Mouse (Mus musculus) megakaryocyte-erythroid progenitor cell, adult 5-6 weeks (primary cell): ENCODE measurements around the gene Aph1a. TPM values are rescaled to one million over a fixed set of nuclear protein-coding genes. Genes with fewer than 3 reads are reported as not detected.
A peak's percentile ranks its signal among the peaks of the same experiment; 100 is the strongest.
"Not testable (repeated sequence)": the region's sequence is repeated elsewhere in the genome, so short reads cannot be mapped to it uniquely, and the experiment has no call there.

Experiments used
- ATAC-seq: replicated peaks from 2 replicates; pipeline ENCODE4 v1.8.0; 2016; ENCODE audit warnings: mild to moderate bottlenecking, inconsistent platforms; ENCODE audit not compliant: severe bottlenecking, poor library complexity, low FRiP score, low TSS enrichment
- total RNA-seq, 2 experiments: library from RNA; stranded (forward) in 1 of 2; stranded (reverse) in 1 of 2; fragments of 200-1000, 215-1000 nt in 1 of 2; fragments of >200 nt in 1 of 2; fragmentation: Nextera tagmentation in 1 of 2; gene quantifications; 2 replicates each; pipeline ENCODE4 v1.2.3; 2014 to 2017

Aph1a gene
- 35.7 and 42.8 TPM in 2 replicates for total RNA-seq (2014; fragmentation: Nextera tagmentation)
- total RNA-seq (2017) = 16.2 and 21.1 TPM in 2 replicates

GRCm38 (mm10) chr3:95893606-95894316 is at the start of gene Aph1a:
TSS of gene Aph1a (plus strand) at chr3:95893969.
- ATAC-seq = peak; percentile 99

DNA sequence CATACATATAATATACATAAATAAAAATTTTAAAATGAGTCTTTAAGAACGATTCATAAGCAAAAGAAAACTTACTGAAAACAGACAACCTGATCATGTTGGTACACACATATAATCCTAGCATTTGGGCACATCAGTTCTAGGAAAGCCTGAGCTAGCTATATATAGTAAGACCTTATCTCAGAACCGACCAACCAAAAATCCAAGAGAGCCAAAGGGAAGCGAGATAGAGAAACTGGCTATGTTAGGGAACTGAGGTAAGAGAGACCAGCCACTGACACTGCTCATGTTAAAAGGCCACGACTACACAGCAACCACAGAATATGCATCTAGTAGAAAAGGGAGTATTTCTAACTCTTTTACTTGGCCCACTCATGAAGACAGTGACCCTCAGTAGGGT is 43.2 kb upstream of the Aph1a start:
- no peak for ATAC-seq

DNA sequence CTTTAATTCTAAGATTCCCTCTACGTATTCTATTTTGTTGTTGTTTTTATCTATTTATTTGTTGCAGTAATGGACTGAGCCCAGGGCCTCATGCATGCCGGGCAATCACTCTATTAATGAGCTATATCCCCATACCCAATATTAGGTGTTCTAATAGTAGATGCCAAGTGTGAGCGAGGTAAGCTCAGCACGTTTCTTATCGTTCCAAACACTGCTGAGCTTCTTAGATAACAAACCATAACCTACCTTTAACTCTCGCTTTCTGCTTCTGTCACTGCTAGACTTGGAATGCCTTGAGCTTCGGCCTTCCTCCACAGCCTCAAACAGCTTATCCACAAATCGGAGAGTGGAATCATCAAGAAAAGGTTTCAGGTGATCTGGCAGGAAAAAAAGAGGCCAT is 42.5 kb upstream of the Aph1a start:
- no peak for ATAC-seq

GRCm38 (mm10) chr3:95855502-95856089 is 38.2 kb upstream of the Aph1a start, which contains the start of gene Prpf3:
TSS of gene Prpf3 (minus strand) at chr3:95855885.
- peak; percentile 96 for ATAC-seq

DNA sequence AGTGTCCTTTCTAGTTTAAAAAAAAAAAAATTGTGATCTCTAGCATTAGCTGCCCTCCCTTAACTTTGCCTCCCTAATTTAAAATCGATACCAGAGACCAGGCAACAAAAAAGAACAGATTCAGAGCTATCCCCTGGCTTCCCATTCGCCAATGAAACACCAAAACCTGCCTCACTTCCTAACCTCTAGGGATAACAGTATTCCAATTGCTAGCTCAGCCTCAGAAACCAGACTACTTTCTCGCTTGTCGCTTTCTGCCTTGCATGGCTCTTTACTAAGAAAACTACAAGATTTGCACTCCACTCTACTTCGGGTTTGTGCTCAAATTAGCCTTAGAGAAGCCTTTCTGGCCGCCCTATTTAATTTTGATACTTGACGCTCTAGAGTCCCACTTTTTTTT is 37.7 kb upstream of the Aph1a start:
- 0 out of 2 replicates have a peak, but pooled peaks have one; percentile 15 for ATAC-seq

GRCm38 (mm10) chr3:95857050-95857449 is 36.7 kb upstream of the Aph1a start:
- not testable (repeated sequence) for ATAC-seq

- not testable (repeated sequence) for ATAC-seq
These were observed 35.5 kb upstream of the Aph1a start for GRCm38 (mm10) chr3:95858278-95858677.

DNA sequence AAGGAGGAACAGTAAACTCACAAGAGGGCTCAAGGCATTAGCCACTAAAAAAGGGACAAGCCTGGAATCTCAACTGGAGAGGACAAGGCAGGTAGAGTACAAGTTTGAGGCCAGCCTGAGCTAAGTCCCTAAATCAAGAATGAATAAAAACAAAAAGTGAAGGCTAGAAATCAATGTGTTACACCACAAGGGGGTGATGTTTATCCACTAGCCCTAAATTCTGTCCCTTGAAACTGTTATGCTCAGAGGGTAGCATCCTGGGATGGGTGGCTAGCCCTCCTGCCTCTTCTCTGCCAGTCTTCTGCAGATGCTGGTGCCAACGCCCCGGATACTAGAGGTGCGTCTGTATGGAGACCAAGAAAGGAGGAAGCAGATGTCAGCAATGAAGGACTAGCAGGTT is 33.4 kb upstream of the Aph1a start:
- no peak for ATAC-seq

DNA sequence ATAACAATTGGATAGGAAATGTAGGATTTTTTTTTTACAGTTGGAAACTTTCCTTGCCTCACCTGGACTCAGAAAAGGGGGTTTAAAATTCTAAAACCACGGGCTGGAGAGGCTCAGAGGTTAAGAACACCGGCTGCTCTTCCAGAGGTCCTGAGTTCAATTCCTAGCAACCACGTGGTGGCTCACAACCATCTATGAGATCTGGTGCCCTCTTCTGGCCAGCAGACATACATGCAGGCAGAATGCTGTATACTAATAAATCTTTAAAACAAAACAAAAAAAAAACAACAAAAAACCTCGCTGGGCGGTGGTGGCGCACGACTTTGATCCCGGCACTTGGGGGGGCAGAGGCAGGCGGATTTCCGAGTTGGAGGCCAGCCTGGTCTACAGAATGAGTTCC is 32.6 kb upstream of the Aph1a start:
- no peak for ATAC-seq

DNA sequence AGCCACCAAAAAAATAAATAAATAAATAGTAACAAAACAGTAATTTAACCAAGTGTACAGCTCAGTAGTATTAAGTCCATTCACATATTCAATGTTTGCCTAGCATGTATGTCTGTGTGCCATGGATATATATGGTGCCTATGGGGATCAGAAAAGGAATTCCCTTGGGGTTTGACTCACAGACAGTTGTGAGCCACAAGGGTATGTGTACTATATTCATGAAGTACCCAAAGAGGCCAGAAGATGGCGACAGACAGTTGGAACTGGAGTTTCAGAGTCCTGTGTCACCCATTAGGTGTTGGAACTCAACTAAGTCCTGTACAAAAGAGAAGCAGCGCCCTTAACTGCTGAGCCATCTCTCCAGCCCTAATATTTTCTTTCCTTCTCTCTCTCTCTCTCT is 32.0 kb upstream of the Aph1a start:
- peak; percentile 86 for ATAC-seq

GRCm38 (mm10) chr3:95863578-95863977 is 30.2 kb upstream of the Aph1a start:
- ATAC-seq = no peak

DNA sequence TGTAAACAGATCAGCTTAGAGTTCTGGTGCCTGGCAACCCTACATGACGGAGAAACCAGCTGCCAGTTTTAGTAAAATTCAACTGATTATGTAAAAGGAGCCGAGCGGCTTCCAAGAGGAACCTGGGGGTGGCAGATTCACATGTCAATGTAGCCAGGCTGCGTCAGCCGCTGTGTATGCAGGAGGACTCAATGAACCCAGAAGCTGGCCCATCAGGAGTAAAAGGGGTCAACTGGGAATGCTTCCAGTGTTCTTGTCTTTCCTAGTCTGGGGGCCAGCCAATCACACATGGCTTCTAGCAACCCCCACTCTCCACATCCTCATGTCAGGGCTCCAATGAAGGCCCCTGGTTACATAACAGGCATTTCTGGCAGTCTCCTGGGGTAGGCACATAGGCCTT is 28.7 kb upstream of the Aph1a start:
- ATAC-seq = no peak

GRCm38 (mm10) chr3:95865571-95865970 is 28.2 kb upstream of the Aph1a start:
- no peak for ATAC-seq

- ATAC-seq = no peak
These were observed 27.7 kb upstream of the Aph1a start for GRCm38 (mm10) chr3:95866071-95866470.

GRCm38 (mm10) chr3:95867408-95867807 is 26.4 kb upstream of the Aph1a start:
- no peak for ATAC-seq

- ATAC-seq = no peak
These were observed 22.8 kb upstream of the Aph1a start for GRCm38 (mm10) chr3:95870976-95871375.

DNA sequence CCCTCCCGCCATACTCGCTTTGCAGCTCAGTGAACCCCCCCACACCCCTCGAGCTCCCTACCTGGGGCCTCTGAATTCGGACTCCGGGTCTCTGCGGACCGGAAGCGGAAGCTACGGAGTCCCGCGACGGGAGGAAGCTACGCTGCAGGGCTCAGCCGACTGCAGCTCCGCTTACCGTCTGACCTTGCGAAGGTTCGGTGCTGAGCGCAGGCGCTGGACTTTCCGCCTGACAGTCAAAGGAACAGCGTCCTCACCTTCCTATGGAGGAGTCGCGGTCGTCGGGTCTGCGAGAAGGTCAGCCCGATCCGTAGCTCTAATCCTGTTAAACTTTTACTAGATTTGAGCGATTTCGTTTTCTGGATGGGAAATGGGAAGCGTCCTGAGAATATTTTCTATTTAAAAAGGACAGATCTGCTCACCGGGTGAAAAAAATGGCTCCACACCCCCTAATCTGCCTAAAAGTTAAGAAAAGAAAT is 22.3 kb upstream of the Aph1a start, which contains the start of gene Mrps21:
Gene Mrps21, minus strand, starts transcription at position 128 of the 476 bp plus-strand sequence.
- peak; percentile 97 for ATAC-seq

GRCm38 (mm10) chr3:95872048-95872447 is 21.7 kb upstream of the Aph1a start:
- no peak for ATAC-seq

DNA sequence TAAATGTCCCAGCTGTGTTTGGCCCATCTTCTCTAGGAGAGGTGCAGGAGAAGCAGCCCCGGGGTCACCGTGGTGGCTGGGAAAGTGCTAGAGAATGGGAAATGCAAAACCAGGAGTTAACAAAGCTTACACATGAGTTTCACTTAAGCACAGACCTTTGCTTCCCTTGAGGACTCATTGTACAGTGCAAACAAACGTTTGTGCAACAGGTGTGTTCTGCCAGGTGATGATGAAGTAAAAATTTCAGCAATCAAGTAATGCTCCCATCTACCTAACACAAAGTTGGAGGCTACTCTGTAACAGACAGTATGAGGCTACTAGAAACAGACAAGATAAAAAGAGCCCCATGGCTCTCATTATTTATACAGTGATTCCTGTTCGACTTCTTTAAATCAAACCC is 14.7 kb upstream of the Aph1a start:
- no peak for ATAC-seq

GRCm38 (mm10) chr3:95881979-95882815 is 11.6 kb upstream of the Aph1a start, which contains the start of gene Ciart:
TSS of gene Ciart (minus strand) at chr3:95882251.
- ATAC-seq = peak; percentile 98
